Mouse (Mus musculus) midbrain, embryonic 14.5 days (tissue): ENCODE measurements around the gene Ext2. TPM values are rescaled to one million over a fixed set of nuclear protein-coding genes. Genes with fewer than 3 reads are reported as not detected.

Experiments
- ATAC-seq: fragments of 200-750 bp; cut with Nextera tagmentation; 2 replicates; pipeline ENCODE4 v1.8.0; 2017; ENCODE audit warnings: moderate number of reproducible peaks, moderate library complexity; ENCODE audit not compliant: low FRiP score, low TSS enrichment
- DNase-seq: peaks from one replicate; pipeline ENCODE4 v3.0.0-alpha.2; 2015
- H3K27ac ChIP-seq: fragments of 300-500 bp; sonication (generic); replicated peaks from 2 replicates; pipeline ENCODE4 v1.5.1; 2014; ENCODE audit warnings: mild to moderate bottlenecking, low read depth, low read length, moderate library complexity
- H3K27me3 ChIP-seq: fragments of 300-500 bp; sonication (generic); 2 replicates; pipeline ENCODE4 v1.6.1; 2014; ENCODE audit warnings: low read length, control low read depth, mixed read lengths; ENCODE audit not compliant: control insufficient read depth, insufficient read depth
- H3K36me3 ChIP-seq: fragments of 300-500 bp; sonication (generic); 2 replicates; pipeline ENCODE4 v1.6.1; 2014; ENCODE audit warnings: low read length, control low read depth; ENCODE audit not compliant: control insufficient read depth, insufficient read depth
- H3K4me1 ChIP-seq: fragments of 300-500 bp; sonication (generic); 2 replicates; pipeline ENCODE4 v1.6.1; 2014; ENCODE audit warnings: mild to moderate bottlenecking, antibody characterized with exemption, low read length, control low read depth; ENCODE audit not compliant: control insufficient read depth, insufficient read depth
- H3K4me2 ChIP-seq: fragments of 300-500 bp; sonication (generic); 2 replicates; pipeline ENCODE4 v1.6.1; 2014; ENCODE audit warnings: mild to moderate bottlenecking, low read length, moderate library complexity
- H3K4me3 ChIP-seq: fragments of 300-500 bp; sonication (generic); replicated peaks from 2 replicates; pipeline ENCODE4 v1.5.1; 2014; ENCODE audit warnings: low read depth, low read length
- H3K9ac ChIP-seq: fragments of 300-500 bp; sonication (generic); replicated peaks from 2 replicates; pipeline ENCODE4 v1.6.1; 2014; ENCODE audit warnings: mild to moderate bottlenecking, low read length, moderate library complexity
- H3K9me3 ChIP-seq: fragments of 300-500 bp; sonication (generic); 2 replicates; pipeline ENCODE4 v1.6.1; 2016; ENCODE audit warnings: low read length, control low read depth, mixed read lengths; ENCODE audit not compliant: control insufficient read depth
- WGBS: fragments of 180-500 bp; shearing (Covaris S2); extraction: QIAGEN DNeasy Blood & Tissue Kit; methylation state at CpG from one replicate; pipeline ENCODE4 v1.1.7; 2014; 5-methylcytosine and 5-hydroxymethylcytosine counted together
- polyA plus RNA-seq: library from polyadenylated mRNA; unstranded; fragments of >200 nt; fragmentation: Nextera tagmentation; extraction: Ambion mirVana; gene quantifications from 2 replicates; pipeline ENCODE4 v1.2.1, GENCODE M21; 2014

Gene Ext2
- polyA plus RNA-seq, 1 experiment from 2014 or later: 69.9 TPM

DNA sequence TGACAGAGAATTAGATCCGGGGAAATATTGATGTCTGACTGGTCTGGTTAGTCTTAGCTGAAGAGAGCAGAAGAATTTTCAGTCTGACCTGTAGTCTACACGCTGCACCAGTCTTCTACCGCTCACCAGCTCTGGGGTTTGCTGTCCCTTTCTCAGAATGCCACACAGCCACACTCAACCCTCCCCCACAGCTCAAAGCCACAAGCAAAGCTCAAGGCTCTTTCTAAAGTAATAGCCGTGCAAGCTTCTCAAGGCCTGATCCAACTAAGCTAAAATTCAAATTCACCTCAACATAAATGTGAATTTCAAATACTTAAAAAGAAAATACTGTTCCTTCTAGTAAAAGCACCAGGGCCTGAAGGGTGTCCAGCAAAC, 45.3 kb downstream of the Ext2 start:
- Histone ChIP-seq H3K4me1 (peaks cover 6% of the 10 kb centered on the region; the same call in 1 of the 2 replicates), H3K27me3 (no peaks in the 10 kb centered on the region), H3K9me3 (no peaks in the 10 kb centered on the region), H3K9ac (no peak overlapping the region), H3K4me3 (no peak overlapping the region), H3K27ac (no peak overlapping the region), H3K36me3 (0 out of 2 replicates have a peak, but pooled peaks cover 7% of the 10 kb centered on the region), H3K4me2 (no peak overlapping the region)
- WGBS: 79% methylated on average over 4 of the region's 4 CpGs
- ATAC-seq (no peak), DNase-seq (no peak)

DNA sequence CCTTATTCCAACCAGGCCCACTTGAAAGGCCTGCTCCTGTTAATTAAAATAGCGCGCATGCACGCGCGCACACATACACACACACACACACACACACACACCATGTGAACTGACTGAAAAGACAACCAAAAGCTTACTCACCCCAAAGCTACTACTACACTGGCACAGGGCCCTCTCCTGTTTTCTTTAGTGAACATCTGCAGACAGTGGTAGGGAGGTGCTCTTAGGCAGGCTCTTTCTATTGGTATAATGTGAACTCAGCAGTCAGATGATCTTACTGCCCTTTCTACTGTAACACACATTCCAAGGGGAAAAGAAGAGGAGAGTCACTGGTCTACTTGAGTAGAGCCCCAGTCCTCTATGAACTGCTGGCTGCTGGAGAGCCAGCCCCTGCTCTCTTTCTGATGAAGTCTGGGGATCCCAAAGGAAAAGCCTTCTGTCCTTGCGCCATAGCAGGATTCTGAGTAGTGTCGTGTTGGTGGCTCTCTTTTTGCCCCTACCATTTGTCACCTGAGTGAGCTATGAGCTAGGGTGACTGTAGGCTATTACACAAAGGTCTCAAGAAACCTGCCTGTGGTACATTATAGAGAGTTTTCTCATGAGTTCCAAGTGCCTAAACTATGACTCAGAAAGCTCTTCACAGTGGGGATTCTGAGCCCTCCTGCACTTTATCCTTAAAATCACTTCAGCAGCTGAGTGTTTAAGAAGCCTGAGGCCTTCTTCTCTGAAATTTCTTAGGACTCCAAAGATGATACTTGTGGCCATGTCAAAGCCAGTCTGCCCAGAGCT, 45.9 kb downstream of the Ext2 start:
- Histone ChIP-seq H3K36me3 (0 out of 2 replicates have a peak, but pooled peaks cover 5% of the 10 kb centered on the region), H3K4me3 (no peak overlapping the region), H3K27me3 (no peaks in the 10 kb centered on the region), H3K4me2 (no peak overlapping the region), H3K27ac (no peak overlapping the region), H3K9me3 (no peaks in the 10 kb centered on the region), H3K4me1 (peaks cover 6% of the 10 kb centered on the region; the same call in 1 of the 2 replicates), H3K9ac (no peak overlapping the region)
- DNase-seq (no peak), ATAC-seq (no peak)
- WGBS: 85% methylated on average over 7 of the region's 7 CpGs

DNA sequence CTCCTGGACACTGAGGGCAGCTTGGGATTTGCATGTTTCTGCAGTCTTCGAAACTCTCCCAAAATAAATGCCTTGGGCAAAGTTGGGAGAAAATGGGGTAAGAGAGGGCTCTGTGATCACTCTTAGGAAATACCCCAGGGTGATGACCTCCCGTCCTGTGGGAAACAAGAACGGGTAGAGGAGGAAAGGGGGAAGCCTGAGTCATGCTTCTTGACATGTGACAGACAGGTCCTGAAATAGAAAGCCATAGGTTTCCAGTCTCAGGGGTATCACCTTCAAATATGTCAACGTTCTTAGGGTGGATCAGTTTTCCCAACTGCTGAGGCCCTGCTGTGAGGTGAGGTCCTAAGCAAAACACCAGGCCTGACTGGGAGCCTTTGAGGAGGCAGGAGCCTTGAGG, 46.9 kb downstream of the Ext2 start:
- no peak overlapping the region for H3K9ac ChIP-seq
- 0 out of 2 replicates have a peak, but pooled peaks cover 3% of the 10 kb centered on the region for H3K36me3 ChIP-seq
- no peak overlapping the region for H3K4me3 ChIP-seq
- no peak for ATAC-seq
- 60% methylated on average over 4 of the region's 4 CpGs for WGBS
- H3K4me2 ChIP-seq: no peak overlapping the region
- no peak for DNase-seq
- H3K27ac ChIP-seq: no peak overlapping the region
- peaks cover 6% of the 10 kb centered on the region; the same call in 1 of the 2 replicates for H3K4me1 ChIP-seq
- no peaks in the 10 kb centered on the region for H3K9me3 ChIP-seq
- no peaks in the 10 kb centered on the region for H3K27me3 ChIP-seq

DNA sequence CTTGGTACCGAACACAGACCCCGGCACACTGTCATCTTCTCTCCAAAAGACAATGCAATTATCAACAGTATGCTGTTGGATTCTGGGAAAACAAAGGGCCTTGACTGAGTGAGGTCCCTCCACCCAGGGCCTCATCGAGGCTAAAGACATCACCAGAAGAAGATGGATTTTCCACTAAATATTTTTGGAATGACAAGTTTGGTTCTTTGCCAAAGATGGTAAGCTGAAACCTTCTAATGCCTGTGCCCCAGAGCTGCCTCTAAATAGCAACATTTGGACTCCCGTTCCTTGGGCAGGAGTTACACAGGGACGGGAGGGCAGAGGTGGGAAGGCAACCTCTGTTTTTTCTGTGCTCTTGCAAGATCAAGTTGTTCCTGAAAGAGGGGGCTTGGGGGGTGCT, 47.4 kb downstream of the Ext2 start:
- peaks cover 6% of the 10 kb centered on the region; the same call in 1 of the 2 replicates for H3K4me1 ChIP-seq

DNA sequence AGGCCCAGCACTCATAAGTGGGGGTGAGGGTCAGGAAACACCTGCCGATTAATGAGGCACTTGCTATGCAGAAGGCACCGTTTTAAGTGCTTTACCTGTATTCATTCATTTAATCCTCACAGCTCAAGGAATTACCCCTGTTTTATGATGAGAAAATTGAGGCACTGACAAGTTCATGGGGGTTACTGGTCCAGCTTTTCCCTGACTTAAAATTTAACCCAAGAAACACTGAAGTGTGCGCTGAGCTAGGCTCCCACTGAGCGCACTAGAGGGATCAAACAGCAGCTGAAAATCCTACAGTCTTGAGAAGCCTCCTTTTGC, 49.6 kb downstream of the Ext2 start:
- ATAC-seq (no peak; the same call in 1 of the 2 replicates), DNase-seq (no peak)
- H3K27me3 ChIP-seq: no peaks in the 10 kb centered on the region
- H3K9me3 ChIP-seq: no peaks in the 10 kb centered on the region
- no peak overlapping the region for H3K9ac ChIP-seq
- H3K27ac ChIP-seq: no peak overlapping the region
- 0 out of 2 replicates have a peak, but pooled peaks cover 6% of the 10 kb centered on the region for H3K36me3 ChIP-seq
- no peaks in the 10 kb centered on the region for H3K4me1 ChIP-seq
- H3K4me3 ChIP-seq: no peak overlapping the region
- no peak overlapping the region for H3K4me2 ChIP-seq
- 51% methylated on average over 4 of the region's 4 CpGs for WGBS

More for the DNA sequence above, 47.4 kb downstream of the Ext2 start:
- ATAC-seq (no peak), DNase-seq (no peak)
- H3K27ac ChIP-seq: no peak overlapping the region
- H3K9ac ChIP-seq: no peak overlapping the region
- H3K9me3 ChIP-seq: no peaks in the 10 kb centered on the region
- 0 out of 2 replicates have a peak, but pooled peaks cover 3% of the 10 kb centered on the region for H3K36me3 ChIP-seq
- 88% methylated on average over 5 of the region's 5 CpGs for WGBS
- no peaks in the 10 kb centered on the region for H3K27me3 ChIP-seq
- no peak overlapping the region for H3K4me3 ChIP-seq
- H3K4me2 ChIP-seq: no peak overlapping the region

DNA sequence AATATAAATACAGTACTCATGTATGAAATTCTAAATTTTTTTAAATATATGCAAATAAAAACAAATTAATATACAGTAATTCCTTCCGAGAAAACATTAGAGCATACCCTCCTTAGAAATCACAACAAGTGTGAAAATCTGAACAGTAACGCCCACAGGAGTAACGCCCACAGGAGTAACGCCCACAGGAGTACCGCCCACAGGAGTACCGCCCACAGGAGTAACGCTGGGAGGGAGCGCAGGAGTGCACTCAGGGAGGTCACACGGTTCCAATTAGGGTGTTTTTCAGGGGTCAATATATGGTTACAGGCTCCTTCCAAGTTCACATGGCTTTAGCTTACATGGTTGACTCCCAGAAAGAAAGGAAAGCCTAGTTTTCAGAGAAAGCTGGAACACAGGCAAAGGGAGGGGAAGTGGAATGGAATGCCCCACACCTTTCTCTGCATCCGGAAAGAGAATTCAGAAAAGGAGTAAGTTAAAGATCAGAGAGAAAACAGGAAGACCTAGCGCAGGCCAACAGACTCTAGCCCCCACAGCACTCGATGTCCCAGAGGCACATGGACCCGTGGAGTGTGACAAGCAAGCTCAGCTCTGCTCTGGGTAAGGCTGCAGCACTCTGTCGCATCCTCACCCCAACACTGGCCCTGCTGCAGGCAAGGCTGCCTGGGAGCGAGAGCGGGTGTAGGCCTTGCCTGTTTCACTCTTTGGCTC, 50.2 kb downstream of the Ext2 start:
- Histone ChIP-seq H3K4me1 (no peaks in the 10 kb centered on the region), H3K4me3 (no peak overlapping the region), H3K9me3 (no peaks in the 10 kb centered on the region), H3K9ac (no peak overlapping the region), H3K27ac (no peak overlapping the region), H3K36me3 (0 out of 2 replicates have a peak, but pooled peaks cover 6% of the 10 kb centered on the region), H3K27me3 (no peaks in the 10 kb centered on the region), H3K4me2 (no peak overlapping the region)
- WGBS: 47% methylated on average over 16 of the region's 16 CpGs
- peak; percentile 29 for DNase-seq
- ATAC-seq: no peak

DNA sequence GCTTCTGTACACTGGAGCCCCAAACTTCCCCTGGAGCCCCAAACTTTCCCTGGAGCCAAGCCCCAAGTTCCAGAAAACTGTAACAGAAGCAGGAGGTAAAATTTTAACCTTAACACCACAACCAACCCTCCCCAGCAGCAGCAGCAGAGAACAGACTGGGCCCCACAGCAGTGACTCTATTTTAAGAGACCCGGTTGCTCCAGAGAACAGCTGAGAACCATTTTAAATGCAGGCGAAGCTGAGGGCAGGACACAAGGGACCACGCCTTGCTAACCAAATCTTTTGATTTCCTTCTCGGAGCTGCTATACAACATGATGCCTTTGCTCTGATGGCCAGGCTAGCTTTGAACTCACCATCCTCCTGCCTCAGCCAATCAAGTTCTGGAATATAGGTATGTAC, 51.5 kb downstream of the Ext2 start:
- Histone ChIP-seq H3K27ac (no peak overlapping the region), H3K9me3 (no peaks in the 10 kb centered on the region), H3K27me3 (no peaks in the 10 kb centered on the region), H3K4me2 (no peak overlapping the region), H3K36me3 (0 out of 2 replicates have a peak, but pooled peaks cover 6% of the 10 kb centered on the region), H3K9ac (no peak overlapping the region), H3K4me1 (no peaks in the 10 kb centered on the region), H3K4me3 (no peak overlapping the region)
- 83% methylated on average over 4 of the region's 4 CpGs for WGBS
- no peak for ATAC-seq
- DNase-seq: no peak

DNA sequence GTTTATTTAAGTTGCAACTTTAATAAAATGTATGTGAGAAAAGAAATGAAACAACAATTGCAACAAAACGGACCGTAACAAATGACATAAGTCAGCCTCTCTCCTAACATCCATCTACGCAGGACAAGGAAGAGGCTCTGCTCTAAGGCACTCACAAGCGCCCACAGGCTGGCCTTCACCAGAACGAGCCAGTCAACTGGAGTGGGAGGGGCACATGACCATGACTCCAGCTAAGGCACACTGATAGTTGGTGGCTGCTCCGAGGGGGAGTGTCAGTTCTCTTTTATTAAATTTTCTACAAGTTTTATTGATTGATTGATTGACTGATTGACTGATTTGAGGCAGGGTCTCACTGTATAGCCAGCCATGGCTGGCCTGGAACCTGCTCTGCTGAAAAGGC, 52.5 kb downstream of the Ext2 start:
- 86% methylated on average over 6 of the region's 6 CpGs for WGBS
- Histone ChIP-seq H3K4me3 (no peak overlapping the region), H3K4me2 (no peak overlapping the region), H3K36me3 (0 out of 2 replicates have a peak, but pooled peaks cover 6% of the 10 kb centered on the region), H3K9me3 (no peaks in the 10 kb centered on the region), H3K9ac (no peak overlapping the region), H3K27ac (no peak overlapping the region), H3K27me3 (no peaks in the 10 kb centered on the region), H3K4me1 (no peaks in the 10 kb centered on the region)
- ATAC-seq (no peak), DNase-seq (no peak)
